Mouse (Mus musculus): ENCODE measurements around the gene Pqlc2.

The Pqlc2 gene

DNA sequence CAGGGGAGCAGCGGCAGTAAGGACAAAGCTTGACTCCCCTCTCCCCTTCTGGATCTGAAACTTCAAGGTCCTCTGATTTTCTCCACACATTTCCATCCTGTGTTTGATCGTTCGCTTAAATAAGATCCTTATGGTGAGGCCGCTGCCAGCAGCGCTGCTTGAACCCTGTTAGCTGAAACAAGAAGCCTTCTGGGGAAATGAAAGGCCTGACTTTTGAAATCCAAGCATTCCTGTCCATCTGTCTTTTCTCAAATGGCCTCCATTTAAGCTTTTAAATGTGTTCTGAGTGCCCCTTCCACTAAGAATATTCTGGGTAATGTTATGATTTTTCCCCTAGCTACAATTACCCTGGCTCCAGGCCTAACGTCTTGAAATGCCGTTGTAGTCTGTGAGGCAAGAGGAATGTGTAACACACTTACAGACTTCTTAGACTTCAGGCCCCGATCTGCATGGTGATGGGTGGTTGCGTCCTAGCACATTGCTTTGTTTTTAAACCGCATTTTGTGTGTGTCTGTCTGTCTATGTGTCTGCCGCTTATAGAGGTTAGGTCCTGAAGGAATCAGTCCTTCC, 51.1 kb downstream of the Pqlc2 start:
- no peak for DNase-seq

DNA sequence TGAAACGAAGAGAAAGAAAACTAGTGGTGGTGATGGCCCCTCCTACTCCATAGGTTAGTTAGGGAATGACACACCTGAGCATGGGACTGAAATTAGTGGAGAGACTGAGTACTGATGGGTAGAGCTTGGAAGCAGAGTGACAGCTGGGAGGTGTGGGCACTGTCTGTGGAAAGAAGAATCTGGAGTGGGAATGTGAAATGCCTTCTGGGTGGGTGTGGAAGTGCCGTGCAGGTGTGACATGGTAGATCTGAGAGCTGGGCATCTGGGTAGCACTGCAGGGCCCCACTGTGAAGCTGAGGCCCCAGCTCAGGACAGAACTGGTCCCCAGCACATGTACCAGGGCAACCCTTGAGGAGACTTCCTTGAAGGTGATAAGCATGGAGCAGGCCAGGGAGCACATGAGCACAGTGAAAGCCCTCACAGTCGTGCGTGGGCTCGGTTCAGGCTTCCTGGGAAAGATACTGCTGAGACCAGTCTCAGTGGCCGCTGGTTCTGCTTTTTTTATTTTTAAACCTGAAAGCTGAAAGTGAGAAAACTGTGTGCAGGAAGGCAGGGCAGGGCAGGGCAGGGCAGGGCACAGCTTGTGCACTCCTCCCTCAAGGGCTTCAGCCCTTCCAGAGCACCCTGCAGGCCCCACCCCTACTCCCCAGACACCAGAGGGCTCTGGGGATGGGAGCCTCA, 51.7 kb downstream of the Pqlc2 start:
- no peak for DNase-seq

DNA sequence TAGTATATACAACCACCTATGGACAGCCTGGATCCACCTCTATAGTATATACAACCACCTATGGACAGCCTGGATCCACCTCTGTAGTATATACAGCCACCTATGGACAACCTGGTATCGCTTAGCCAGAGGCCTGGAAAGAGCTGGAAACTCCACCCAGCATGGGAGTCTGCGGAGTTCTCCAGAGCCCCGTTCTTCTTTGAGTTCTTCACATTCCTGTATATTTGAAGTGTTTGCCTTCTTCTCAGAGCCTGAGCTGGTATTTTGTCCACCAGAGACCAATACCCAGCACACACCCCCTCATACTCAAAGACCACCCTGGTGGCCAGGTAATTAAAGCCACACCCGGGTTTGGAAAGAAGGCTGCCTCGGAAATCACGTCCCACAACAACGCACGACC, 53.8 kb downstream of the Pqlc2 start:
- no peak for DNase-seq

DNA sequence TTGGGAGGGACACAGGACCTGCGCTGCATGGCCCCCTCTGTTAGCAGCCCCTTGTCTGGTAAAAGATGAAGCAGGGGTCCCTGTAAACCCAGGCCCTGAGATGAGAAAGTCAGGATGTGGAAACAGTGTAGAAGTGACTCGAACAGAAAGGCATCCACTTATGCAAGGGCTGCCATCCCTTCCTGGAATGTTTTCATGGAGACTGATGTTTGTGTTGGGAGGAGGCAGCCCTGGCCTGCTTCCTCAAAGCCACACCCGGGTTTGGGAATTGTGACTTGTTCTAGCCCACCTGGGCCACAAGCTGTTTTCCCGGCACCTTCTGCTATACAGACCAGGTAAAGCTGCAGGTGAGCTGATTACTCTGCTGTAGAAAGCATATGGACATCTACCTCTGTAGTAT, 54.4 kb downstream of the Pqlc2 start:
- DNase-seq = no peak

DNA sequence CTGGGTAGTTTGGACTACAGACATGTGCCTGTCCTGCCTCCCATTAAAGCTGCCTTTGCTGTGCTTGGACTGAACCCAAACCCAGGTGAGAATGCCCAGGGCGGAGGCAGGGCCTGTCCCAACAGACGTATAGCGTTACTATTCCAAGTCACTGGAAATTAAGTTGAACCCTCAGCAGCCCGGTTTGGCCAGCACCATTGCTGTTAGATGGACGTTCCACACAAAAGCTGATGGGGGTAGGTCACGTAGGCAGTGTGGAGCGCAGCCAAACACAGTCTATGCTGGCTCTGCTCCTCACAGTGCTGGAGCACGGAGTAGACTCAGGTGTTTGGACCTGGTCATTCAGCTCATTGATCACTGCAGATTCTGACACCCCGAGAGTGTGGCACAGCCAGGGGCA, 57.3 kb downstream of the Pqlc2 start:
- DNase-seq = peak; percentile 37

DNA sequence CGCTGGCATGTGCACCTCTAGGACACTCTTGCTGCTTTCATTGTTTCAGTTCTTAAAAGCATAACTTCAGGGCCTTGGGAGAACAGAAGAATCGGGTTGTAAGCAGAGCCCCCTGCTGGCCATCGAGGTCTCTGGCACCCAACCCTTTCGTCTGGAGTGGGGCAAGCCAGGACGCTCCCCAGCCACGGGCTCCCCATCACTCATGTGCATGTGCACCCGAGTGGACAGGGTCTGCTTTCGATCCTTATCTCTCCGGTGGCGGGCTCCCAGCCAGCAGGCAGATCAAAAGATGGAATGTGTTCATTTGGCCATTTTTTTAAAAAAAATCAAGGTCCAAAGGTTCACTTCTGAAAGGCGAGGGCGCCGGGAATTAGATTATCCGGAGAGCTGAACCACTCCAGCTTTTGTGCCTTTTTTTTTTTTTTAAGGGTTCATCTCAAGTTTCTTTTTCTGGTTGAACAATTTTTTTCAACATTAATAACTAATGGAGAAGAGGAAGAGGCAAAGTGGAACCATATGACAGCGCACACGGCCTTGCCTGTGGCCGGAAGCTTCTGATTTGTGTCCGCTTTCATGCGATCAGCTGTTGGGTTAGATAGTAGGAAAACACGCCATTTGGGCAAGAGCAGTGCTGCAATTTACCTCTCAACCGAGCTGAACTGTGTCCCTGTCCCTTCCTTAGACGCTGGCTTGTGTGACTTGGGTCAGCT, 58.3 kb downstream of the Pqlc2 start:
- peak; percentile 87 for DNase-seq

DNA sequence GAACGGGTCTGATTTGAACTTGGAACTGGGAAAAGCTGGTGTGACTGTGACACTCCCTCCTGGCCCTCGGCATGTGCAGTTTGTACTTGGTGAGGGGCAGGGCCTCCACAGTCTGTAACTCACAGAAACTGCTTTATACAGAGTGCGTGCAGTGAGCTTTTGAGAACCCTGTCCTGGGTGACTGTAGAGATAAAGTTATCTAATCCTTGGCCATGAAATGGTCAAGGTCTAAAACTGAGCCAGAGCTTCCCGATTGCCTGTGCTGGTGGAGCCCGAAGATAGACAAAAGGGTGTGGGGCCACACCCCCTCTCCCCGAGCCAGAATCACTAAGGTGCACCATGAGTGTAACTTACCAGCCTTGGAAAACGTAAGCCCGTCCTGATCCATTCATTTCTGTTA, 59.6 kb downstream of the Pqlc2 start:
- no peak for DNase-seq

DNA sequence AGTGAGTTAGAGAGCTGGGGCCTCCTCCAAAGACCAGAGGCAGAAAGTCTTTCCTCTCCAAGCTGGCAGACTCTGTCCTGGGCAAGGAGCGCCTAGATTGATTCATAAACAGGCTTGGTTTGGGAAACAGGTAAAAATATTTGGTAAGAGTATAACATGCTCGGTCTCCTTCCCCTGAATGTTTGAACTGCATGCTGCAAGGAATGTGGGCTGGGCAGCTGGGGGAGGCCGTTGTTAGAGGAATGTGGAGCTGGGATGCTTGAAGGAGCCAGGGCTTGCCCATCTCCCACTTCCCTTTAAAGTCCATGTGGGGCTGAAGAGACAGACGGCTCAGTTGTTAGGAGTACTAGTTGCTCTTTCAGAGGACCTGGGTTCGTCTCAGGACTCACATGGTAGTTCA, 60.5 kb downstream of the Pqlc2 start:
- DNase-seq = no peak

DNA sequence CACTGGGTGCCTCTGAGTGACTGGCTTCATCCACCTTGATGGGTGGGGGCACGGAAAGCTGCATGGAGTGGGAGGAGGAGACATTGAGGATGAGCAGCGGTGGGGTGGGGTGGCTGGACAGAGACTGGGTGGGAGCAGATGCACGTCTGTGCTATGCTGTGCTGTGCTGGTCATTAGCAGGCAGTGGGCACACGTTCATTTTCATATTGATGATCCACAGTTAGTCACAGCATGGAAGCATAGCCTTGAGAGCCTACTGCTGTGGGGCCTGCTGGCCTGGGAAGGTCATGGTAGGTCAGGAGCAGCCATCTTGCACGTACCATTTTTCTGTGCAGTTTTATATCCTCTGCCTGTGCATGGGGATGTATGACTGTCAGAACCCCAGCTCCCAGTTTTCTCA, 61.8 kb downstream of the Pqlc2 start:
- no peak for DNase-seq

DNA sequence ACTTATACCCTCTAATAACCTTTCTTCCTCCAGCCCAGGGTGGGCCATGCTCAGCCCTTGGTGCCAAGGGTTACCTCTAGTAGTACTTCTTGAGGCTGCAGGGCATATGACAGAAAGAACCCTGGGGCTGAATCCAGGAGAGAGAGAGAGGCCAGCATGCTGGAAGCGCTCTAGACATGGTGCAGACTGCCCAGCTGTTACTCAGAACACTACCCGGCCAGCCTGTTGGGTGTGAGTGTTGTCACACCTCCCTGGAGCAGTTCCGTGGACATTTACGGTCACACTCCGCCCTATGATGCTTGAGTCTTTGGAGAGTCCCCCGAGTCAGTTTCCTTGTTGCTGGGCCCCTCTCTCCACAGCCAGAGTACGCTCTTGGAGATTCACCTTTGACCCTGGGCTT, 62.5 kb downstream of the Pqlc2 start:
- DNase-seq = no peak

DNA sequence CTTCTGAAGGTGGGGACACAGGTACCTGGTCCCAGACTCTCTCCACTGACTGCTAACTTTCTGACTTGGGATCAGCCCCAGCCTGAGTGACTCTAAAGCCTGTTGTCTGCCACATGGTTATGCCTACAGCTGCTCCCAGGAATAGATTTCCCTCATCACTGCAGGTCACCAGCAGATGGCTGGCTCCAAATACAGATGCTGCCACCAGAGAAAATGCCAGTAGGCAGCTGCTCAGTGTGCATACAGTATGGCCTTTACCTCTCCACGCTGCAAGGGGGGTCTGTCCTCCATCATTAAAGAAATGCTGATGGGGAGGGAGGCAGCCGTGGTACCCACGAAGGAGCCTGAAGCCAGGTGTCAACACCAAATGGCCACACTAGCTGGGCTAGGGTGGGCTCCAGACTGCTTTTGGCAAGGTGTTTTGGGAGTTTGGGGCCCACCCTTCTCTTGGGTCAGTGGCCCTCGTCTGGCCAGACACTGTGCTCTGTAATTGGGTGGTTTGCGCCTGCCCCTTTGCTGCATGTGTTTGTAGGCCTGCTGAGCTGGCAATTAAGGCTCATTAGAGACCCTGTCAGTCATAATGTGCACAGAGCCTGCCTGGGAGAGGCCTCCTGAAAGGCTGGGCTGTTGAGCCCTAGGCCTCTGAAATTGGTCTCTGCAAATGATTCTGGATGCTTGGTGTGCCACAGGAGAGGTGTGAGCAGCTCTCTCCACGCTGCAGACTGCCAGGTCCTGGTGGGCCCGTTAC, 64.2 kb downstream of the Pqlc2 start:
- no peak for DNase-seq

DNA sequence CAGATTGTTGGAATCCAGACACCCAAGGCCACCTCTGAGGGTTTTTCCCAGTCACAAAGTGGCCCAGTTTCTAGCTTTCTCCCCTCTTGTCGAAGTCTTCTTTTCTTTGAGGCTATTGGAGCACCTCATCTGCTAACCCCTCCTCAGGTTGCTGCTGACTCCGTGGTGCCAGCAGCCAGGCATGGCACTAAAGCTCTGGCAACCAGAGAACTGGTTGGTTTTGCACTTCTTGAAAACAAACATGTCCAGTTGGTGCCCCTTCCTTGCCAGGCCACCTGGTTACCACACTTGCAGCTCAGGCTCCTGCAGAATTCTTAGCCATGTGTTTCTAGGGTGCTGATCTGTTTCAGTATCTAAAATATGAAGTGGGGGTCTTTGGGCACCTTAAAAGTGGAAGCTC, 65.0 kb downstream of the Pqlc2 start:
- DNase-seq = no peak

DNA sequence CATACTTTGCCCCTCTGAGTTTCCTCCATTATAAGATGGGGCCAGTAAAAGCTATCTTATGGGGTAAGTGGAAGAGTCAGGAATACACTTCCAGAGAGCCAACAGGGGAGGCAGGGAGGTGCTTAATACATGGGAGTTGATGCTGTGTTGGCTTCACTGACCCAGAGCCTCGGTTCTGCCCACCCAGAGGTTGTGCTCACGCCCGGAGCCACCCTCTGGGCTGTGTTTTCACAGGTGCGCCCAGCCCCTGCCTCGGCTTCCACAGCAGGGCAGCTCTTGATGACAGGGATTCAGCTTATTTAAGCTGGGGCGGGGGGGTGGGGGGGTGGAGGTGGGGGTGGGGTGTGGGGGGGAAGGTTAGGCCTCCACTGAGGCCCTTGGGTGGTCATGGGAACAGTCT, 65.7 kb downstream of the Pqlc2 start:
- DNase-seq = no peak

DNA sequence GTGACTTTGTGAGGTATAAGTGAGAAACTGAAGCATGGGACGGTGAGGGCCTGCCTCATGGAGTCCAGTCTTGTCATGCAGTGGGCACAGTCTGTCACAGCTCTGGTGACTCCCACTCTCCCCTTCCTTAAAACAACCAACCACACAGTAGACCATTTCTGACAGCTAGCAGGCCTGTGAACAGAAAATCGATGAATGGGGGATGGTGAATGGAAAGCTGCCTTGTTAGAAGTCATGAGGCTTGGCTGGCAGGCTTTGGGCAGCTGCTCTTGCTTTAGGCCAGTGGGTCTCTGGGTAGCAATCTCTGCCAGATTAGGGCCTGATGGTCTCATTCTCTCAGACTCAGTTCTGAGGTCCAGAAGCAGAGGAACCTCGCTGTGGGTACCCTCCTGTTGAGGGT, 66.3 kb downstream of the Pqlc2 start:
- DNase-seq = no peak
